Mouse (Mus musculus) kidney, adult 2 months (tissue): ENCODE data around the gene Cyth3.

Source experiments
- CTCF ChIP-seq: fragments of 200-500 bp; conservative IDR thresholded peaks from 2 replicates; pipeline ENCODE4 v1.5.1; 2011; ENCODE audit warnings: low read depth, mild to moderate bottlenecking, control low read depth, low read length, moderate library complexity, mixed read lengths; ENCODE audit not compliant: insufficient read depth, insufficient read length
- POLR2A ChIP-seq: fragments of 200-500 bp; IDR thresholded peaks from one replicate; pipeline ENCODE4 v1.6.1; 2011; ENCODE audit warnings: low read depth, low read length, control low read depth

DNA sequence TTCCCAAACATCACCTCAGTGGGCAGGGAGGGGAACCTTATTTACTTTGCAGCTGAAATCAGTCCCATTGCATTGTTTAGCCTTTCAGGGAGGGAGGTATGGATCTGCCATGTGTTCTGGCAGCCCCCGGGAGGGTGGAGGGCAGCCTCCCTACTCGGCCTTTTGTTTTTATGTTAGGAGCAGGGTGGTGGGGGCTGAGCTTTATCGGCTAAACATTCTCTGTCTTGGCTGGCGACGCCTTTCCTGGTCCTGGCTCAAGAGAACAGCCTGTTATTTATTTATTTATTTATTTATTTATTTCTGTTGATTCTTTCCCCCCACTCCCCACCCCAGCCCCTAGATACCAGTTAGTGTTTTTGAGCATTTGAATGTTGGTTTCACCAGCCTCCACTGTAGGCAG, 7.7 kb upstream of the Cyth3 start:
- TF ChIP-seq POLR2A (no peak), CTCF (no peak)
